Mouse (Mus musculus) heart, postnatal 4 days (tissue): ENCODE measurements around the gene 4930579F01Rik. TPM values are rescaled to one million over a fixed set of nuclear protein-coding genes. Genes with fewer than 3 reads are reported as not detected.

ENCODE experiments used
- total RNA-seq, 2 experiments: library from RNA; stranded (reverse); gene quantifications; 2 replicates each; pipeline ENCODE4 v1.2.3; 2021

4930579F01Rik gene
- total RNA-seq, 2 experiments from 2014 or later, result not detected

Other genes with a start within 250 kb of the 4930579F01Rik start
- gene Dapp1, start 212.3 kb downstream of the 4930579F01Rik start, total RNA-seq, result 1 to 10 TPM; 7.6 to 7.8 TPM
- gene 1110002E22Rik, start 128.8 kb downstream of the 4930579F01Rik start, total RNA-seq, result 10 to 100 TPM; 56.0 to 60.4 TPM
- 1 to 10 TPM in 1 of 2 experiments, under 1 TPM in 1; 0.48 to 1.0 TPM for gene Gm5105, start 126.4 kb downstream of the 4930579F01Rik start, total RNA-seq
- gene Trmt10a, start 50.4 kb downstream of the 4930579F01Rik start, total RNA-seq, result 1 to 10 TPM; 4.4 to 6.1 TPM
- 1 to 10 TPM; 8.9 to 9.9 TPM for gene Mttp, start 48.9 kb downstream of the 4930579F01Rik start, total RNA-seq
- gene Adh7, start 23.9 kb upstream of the 4930579F01Rik start, total RNA-seq, result not detected
- 10 to 100 TPM; 13.3 to 13.5 TPM for gene Adh1, start 67.2 kb upstream of the 4930579F01Rik start, total RNA-seq
- not detected for gene Adh6a, start 119.5 kb upstream of the 4930579F01Rik start, total RNA-seq
- 1 to 10 TPM; 2.6 to 4.0 TPM for gene Adh6b, start 147.9 kb upstream of the 4930579F01Rik start, total RNA-seq
- gene Adh4, start 221.6 kb upstream of the 4930579F01Rik start, total RNA-seq, result not detected
- gene Adh5, start 249.3 kb upstream of the 4930579F01Rik start, total RNA-seq, result 100 to 1,000 TPM; 108 to 113 TPM